In the genomic region with DNA sequence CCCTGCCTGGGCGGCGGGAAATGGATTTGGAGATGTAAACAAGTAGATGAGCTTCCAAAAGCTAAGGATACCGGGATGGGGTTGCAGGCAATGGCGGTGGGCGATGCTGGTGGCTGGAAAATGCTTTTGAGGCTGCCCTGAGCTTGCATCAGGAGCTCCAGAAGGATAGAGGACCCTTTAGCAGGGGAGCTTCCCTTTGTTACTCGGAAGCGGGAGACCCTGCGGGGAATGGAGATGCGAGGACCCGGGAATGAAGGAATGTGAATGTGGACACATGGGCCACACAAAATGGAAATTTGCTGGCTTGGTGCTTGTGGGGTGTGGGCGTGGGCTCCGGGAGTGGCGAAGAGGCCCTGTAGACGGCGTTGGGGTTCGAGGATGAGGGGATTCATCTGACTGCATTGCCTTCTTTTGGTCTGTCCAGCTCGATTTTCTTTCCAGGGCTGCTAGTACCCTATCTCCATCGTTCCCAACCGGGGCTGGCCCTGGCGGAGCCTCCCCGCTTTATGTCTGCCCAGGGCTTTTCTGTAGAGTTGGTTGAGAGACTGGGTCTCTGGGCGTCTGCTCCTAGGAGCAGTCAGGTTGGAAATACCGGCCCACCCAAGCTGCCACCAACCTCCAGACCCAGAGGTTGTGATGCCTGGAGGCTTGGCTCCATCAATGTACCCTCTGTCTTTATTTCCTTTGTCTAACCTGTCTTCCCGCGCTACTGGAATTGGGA, we compare ENCODE assay signal across 9 mouse cellular contexts. TPM values are rescaled to one million over a fixed set of nuclear protein-coding genes. Genes with fewer than 3 reads are reported as not detected.
DNase-seq lines count a peak whose midpoint lies in the region; ATAC-seq and TF ChIP-seq lines count a peak whose summit lies in the region.
"Had no signal": no experiment of that assay in that cellular context is flagged by ENCODE, and none has a peak within 500 bp of the region (broad histone marks: within the 10 kb centered on the region; RNA-seq: fewer than 3 reads in every experiment).

No protein-coding gene starts in this region.

- no peak for TF ChIP-seq CTCF in kidney, postnatal 0 days (IDR thresholded peaks at IDR 0.05; ENCODE audit: low read depth)

- peak overlapping the region; percentile 57 for H3K4me3 ChIP-seq in kidney, postnatal 0 days (replicated peaks; ENCODE audit: low read depth, low read length)
- peak overlapping the region; percentile 65 for H3K4me3 ChIP-seq in embryonic facial prominence, embryonic 13.5 days
- H3K4me3 ChIP-seq in hindbrain, embryonic 15.5 days, result peak overlapping the region; percentile 72
- H3K4me3 ChIP-seq in midbrain, embryonic 16.5 days (ENCODE audit: low read depth, low read length), result peak overlapping the region; percentile 82

- H3K27ac ChIP-seq in kidney, postnatal 0 days, result peak overlapping the region; percentile 60
- H3K27ac ChIP-seq in embryonic facial prominence, embryonic 13.5 days, result peak overlapping the region; percentile 62
- peak overlapping the region; percentile 89 for H3K27ac ChIP-seq in hindbrain, embryonic 15.5 days (replicated peaks)
- peak overlapping the region; percentile 92 for H3K27ac ChIP-seq in midbrain, embryonic 16.5 days (ENCODE audit: low read length)

- no peaks in the 10 kb centered on the region for H3K36me3 ChIP-seq in kidney, postnatal 0 days (ENCODE audit: insufficient read depth, low read length)
- H3K36me3 ChIP-seq in embryonic facial prominence, embryonic 13.5 days, result 0 out of 2 replicates have a peak, but pooled peaks cover 4% of the 10 kb centered on the region
- no peaks in the 10 kb centered on the region for H3K36me3 ChIP-seq in hindbrain, embryonic 15.5 days
- no peaks in the 10 kb centered on the region for H3K36me3 ChIP-seq in midbrain, embryonic 16.5 days (ENCODE audit: control insufficient read depth, insufficient read depth, low read length)

- peak; percentile 36 for DNase-seq in kidney, postnatal 0 days (ENCODE audit: low spot score)
- no peak for DNase-seq in kidney, postnatal 14 days
- no peak for DNase-seq in gastrocnemius, postnatal 10 days
- no peak for DNase-seq in urinary bladder, postnatal 25 days (ENCODE audit: low spot score)

- peak overlapping the region; percentile 69 for H3K9ac ChIP-seq in kidney, postnatal 0 days (ENCODE audit: low read depth, low read length)
- peak overlapping the region; percentile 76 for H3K9ac ChIP-seq in embryonic facial prominence, embryonic 13.5 days
- H3K9ac ChIP-seq in hindbrain, embryonic 15.5 days, result peak overlapping the region; percentile 75
- H3K9ac ChIP-seq in midbrain, embryonic 16.5 days (ENCODE audit: low read depth, low read length), result peak overlapping the region; percentile 87

- no peaks in the 10 kb centered on the region for H3K9me3 ChIP-seq in kidney, postnatal 0 days (replicated peaks; ENCODE audit: low read length)
- no peaks in the 10 kb centered on the region for H3K9me3 ChIP-seq in embryonic facial prominence, embryonic 13.5 days
- H3K9me3 ChIP-seq in hindbrain, embryonic 15.5 days, result no peaks in the 10 kb centered on the region
- H3K9me3 ChIP-seq in midbrain, embryonic 16.5 days (replicated peaks; ENCODE audit: control insufficient read depth, low read length, poor library complexity, severe bottlenecking), result no peaks in the 10 kb centered on the region

- peak overlapping the region; percentile 92 for H3K4me2 ChIP-seq in kidney, postnatal 0 days (ENCODE audit: low read length)
- peak overlapping the region; percentile 89 for H3K4me2 ChIP-seq in embryonic facial prominence, embryonic 13.5 days
- H3K4me2 ChIP-seq in hindbrain, embryonic 15.5 days, result peak overlapping the region; percentile 76
- H3K4me2 ChIP-seq in midbrain, embryonic 16.5 days (ENCODE audit: low read length), result peak overlapping the region; percentile 75

- H3K4me1 ChIP-seq in kidney, postnatal 0 days (replicated peaks; ENCODE audit: insufficient read depth, low read length), result peaks cover 16% of the 10 kb centered on the region
- H3K4me1 ChIP-seq in embryonic facial prominence, embryonic 13.5 days, result peaks cover 20% of the 10 kb centered on the region
- H3K4me1 ChIP-seq in hindbrain, embryonic 15.5 days (replicated peaks), result peaks cover 41% of the 10 kb centered on the region
- peaks cover 27% of the 10 kb centered on the region for H3K4me1 ChIP-seq in midbrain, embryonic 16.5 days (ENCODE audit: control insufficient read depth, insufficient read depth, low read length)

- WGBS in kidney, postnatal 0 days, result 5% methylated on average over 25 of the region's 25 CpGs
- 2% methylated on average over 25 of the region's 25 CpGs for WGBS in embryonic facial prominence, embryonic 13.5 days
- 2% methylated on average over 25 of the region's 25 CpGs for WGBS in hindbrain, embryonic 15.5 days
- 4% methylated on average over 25 of the region's 25 CpGs for WGBS in midbrain, embryonic 16.5 days

- H3K27me3 ChIP-seq in kidney, postnatal 0 days (ENCODE audit: insufficient read depth, low read length), result no peaks in the 10 kb centered on the region
- H3K27me3 ChIP-seq in embryonic facial prominence, embryonic 13.5 days, result peaks cover 13% of the 10 kb centered on the region; the same call in 1 of the 2 replicates
- H3K27me3 ChIP-seq in hindbrain, embryonic 15.5 days, result no peaks in the 10 kb centered on the region
- H3K27me3 ChIP-seq in midbrain, embryonic 16.5 days (ENCODE audit: control insufficient read depth, insufficient read depth, low read depth, low read length), result no peaks in the 10 kb centered on the region

- ATAC-seq in kidney, postnatal 0 days (replicated peaks; ENCODE audit: low FRiP score, low read depth), result no peak
- no peak for ATAC-seq in embryonic facial prominence, embryonic 13.5 days (ENCODE audit: insufficient number of reproducible peaks, insufficient read depth, low FRiP score, low TSS enrichment, low read depth)
- ATAC-seq in hindbrain, embryonic 15.5 days (ENCODE audit: low FRiP score, low read depth), result peak; percentile 51
- peak; percentile 52 for ATAC-seq in midbrain, embryonic 16.5 days
- ATAC-seq in CD4-positive, CD25-positive, alpha-beta regulatory T cell, adult 4 months, result no peak

RNA-seq across cellular contexts. Expression of a gene that starts 0.8 kb away (rescaled TPM):
- 141 and 147 TPM in 2 replicates for polyA plus RNA-seq in kidney, postnatal 0 days (2015; fragmentation: Nextera tagmentation; extraction: Ambion mirVana)
- 79.3 and 89.1 TPM in 2 replicates for polyA plus RNA-seq in embryonic facial prominence, embryonic 13.5 days (2015; fragmentation: Nextera tagmentation; extraction: Ambion mirVana)
- polyA plus RNA-seq in hindbrain, embryonic 15.5 days (2015; fragmentation: Nextera tagmentation; extraction: Ambion mirVana), result 577 and 611 TPM in 2 replicates
- polyA plus RNA-seq in midbrain, embryonic 16.5 days (2015; fragmentation: Nextera tagmentation; extraction: Ambion mirVana), result 722 and 817 TPM in 2 replicates
- 10 to 100 TPM; 61.2 to 65.6 TPM for total RNA-seq in gastrocnemius, postnatal 10 days (2021)
- polyA plus RNA-seq in CD4-positive, CD25-positive, alpha-beta regulatory T cell, adult 4 months (2017; shearing (Covaris generic)), result not detected

RNA-seq across cellular contexts. Expression of a gene that starts 28.7 kb away (rescaled TPM):
- 2,817 and 2,959 TPM in 2 replicates for polyA plus RNA-seq in kidney, postnatal 0 days (2015; fragmentation: Nextera tagmentation; extraction: Ambion mirVana)
- polyA plus RNA-seq in embryonic facial prominence, embryonic 13.5 days (2015; fragmentation: Nextera tagmentation; extraction: Ambion mirVana), result 7.6 and 9.3 TPM in 2 replicates
- 12.5 and 13.1 TPM in 2 replicates for polyA plus RNA-seq in hindbrain, embryonic 15.5 days (2015; fragmentation: Nextera tagmentation; extraction: Ambion mirVana)
- 10.8 and 14.3 TPM in 2 replicates for polyA plus RNA-seq in midbrain, embryonic 16.5 days (2015; fragmentation: Nextera tagmentation; extraction: Ambion mirVana)
- total RNA-seq in gastrocnemius, postnatal 10 days (2021), result 1 to 10 TPM; 1.4 to 1.6 TPM
- not detected for polyA plus RNA-seq in CD4-positive, CD25-positive, alpha-beta regulatory T cell, adult 4 months (2017; shearing (Covaris generic))

RNA-seq across cellular contexts. Expression of a gene that starts 51.9 kb away (rescaled TPM):
- polyA plus RNA-seq in kidney, postnatal 0 days (2015; fragmentation: Nextera tagmentation; extraction: Ambion mirVana), result 0.46 and 0.76 TPM in 2 replicates
- polyA plus RNA-seq in embryonic facial prominence, embryonic 13.5 days (2015; fragmentation: Nextera tagmentation; extraction: Ambion mirVana), result 2.5 and 3.8 TPM in 2 replicates
- polyA plus RNA-seq in hindbrain, embryonic 15.5 days (2015; fragmentation: Nextera tagmentation; extraction: Ambion mirVana), result not detected in 2 replicates
- polyA plus RNA-seq in midbrain, embryonic 16.5 days (2015; fragmentation: Nextera tagmentation; extraction: Ambion mirVana), result not detected in 2 replicates
- under 1 TPM; 0.07 to 0.19 TPM for total RNA-seq in gastrocnemius, postnatal 10 days (2021)
- polyA plus RNA-seq in CD4-positive, CD25-positive, alpha-beta regulatory T cell, adult 4 months (2017; shearing (Covaris generic)), result 1 to 10 TPM; 5.2 to 7.1 TPM

RNA-seq across cellular contexts. Expression of a gene that starts 55.7 kb away (rescaled TPM):
- polyA plus RNA-seq in kidney, postnatal 0 days (2015; fragmentation: Nextera tagmentation; extraction: Ambion mirVana), result 0.09 and 0.24 TPM in 2 replicates
- polyA plus RNA-seq in embryonic facial prominence, embryonic 13.5 days (2015; fragmentation: Nextera tagmentation; extraction: Ambion mirVana), result 0.50 and 0.97 TPM in 2 replicates
- polyA plus RNA-seq in hindbrain, embryonic 15.5 days (2015; fragmentation: Nextera tagmentation; extraction: Ambion mirVana), result 12.2 and 13.8 TPM in 2 replicates
- 17.9 and 20.6 TPM in 2 replicates for polyA plus RNA-seq in midbrain, embryonic 16.5 days (2015; fragmentation: Nextera tagmentation; extraction: Ambion mirVana)
- under 1 TPM; 0.19 to 0.68 TPM for total RNA-seq in gastrocnemius, postnatal 10 days (2021)
- polyA plus RNA-seq in CD4-positive, CD25-positive, alpha-beta regulatory T cell, adult 4 months (2017; shearing (Covaris generic)), result not detected
- total RNA-seq: heart, postnatal 36 days had no signal

Comparison
In these comparisons a context has a peak if more than half of its experiments do, and no peak if none do; other contexts are left out.
1. ATAC-seq: peak in hindbrain, embryonic 15.5 days (single experiment) and midbrain, embryonic 16.5 days (single experiment); none in kidney, postnatal 0 days (single experiment), embryonic facial prominence, embryonic 13.5 days (single experiment) and CD4-positive, CD25-positive, alpha-beta regulatory T cell, adult 4 months (single experiment).
2. RNA of a gene that starts 0.8 kb away (polyA plus RNA-seq): 722 to 817 TPM in midbrain, embryonic 16.5 days, 577 to 611 TPM in hindbrain, embryonic 15.5 days, 141 to 147 TPM in kidney, postnatal 0 days and 79.3 to 89.1 TPM in embryonic facial prominence, embryonic 13.5 days; not detected in CD4-positive, CD25-positive, alpha-beta regulatory T cell, adult 4 months; every median in the first group is over 10 times any median in the second.
3. RNA of a gene that starts 28.7 kb away (polyA plus RNA-seq): 2,817 to 2,959 TPM in kidney, postnatal 0 days; 10.8 to 14.3 TPM in midbrain, embryonic 16.5 days, 12.5 to 13.1 TPM in hindbrain, embryonic 15.5 days, 7.6 to 9.3 TPM in embryonic facial prominence, embryonic 13.5 days and not detected in CD4-positive, CD25-positive, alpha-beta regulatory T cell, adult 4 months; every median in the first group is over 100 times any median in the second.
4. Peak in every context shown above with its lines, with median percentiles within 50 percentile points of each other: H3K27ac ChIP-seq, H3K4me2 ChIP-seq, H3K4me3 ChIP-seq and H3K9ac ChIP-seq.